Mouse (Mus musculus) Patski (cell line): Measurements from ENCODE around the gene Cars. TPM values are rescaled to one million over a fixed set of nuclear protein-coding genes. Genes with fewer than 3 reads are reported as not detected.

ENCODE experiments used
- ATAC-seq: fragments of 100-300 bp; one replicate; pipeline ENCODE4 v1.8.0; 2021
- CTCF ChIA-PET: fragments of 350-600 bp; sonication (Branson Sonifier 250); formaldehyde crosslinking; loops from one replicate; lab custom pipeline; 2022; ENCODE audit warnings: inconsistent platforms; lab: Charles Lee
- POLR2A ChIA-PET: fragments of 350-600 bp; sonication (Branson Sonifier 250); formaldehyde crosslinking; loops from one replicate; lab custom pipeline; 2022; ENCODE audit warnings: antibody characterized with exemption, inconsistent platforms; lab: Charles Lee
- DNase-seq: peaks from one replicate; pipeline ENCODE4 v3.0.0-alpha.2; 2011; ENCODE audit warnings: low read depth, low spot score
- H3K27me3 ChIP-seq: fragments of 371-371 bp; one replicate; pipeline ENCODE4 v1.5.1; 2021
- CTCF ChIP-seq: fragments of 100-300 bp; IDR thresholded peaks from one replicate; pipeline ENCODE4 v1.5.1; 2021
- in situ Hi-C: fragments of 300-500 bp; cut with MboI; formaldehyde crosslinking; loops from 3 replicates; pipeline ENCODE4 v1.11.1; 2018; ENCODE audit warnings: low pct_unique_long_range_greater_than_20kb, mixed read lengths
- polyA plus RNA-seq: library from polyadenylated mRNA; unstranded; gene quantifications from one replicate; pipeline ENCODE4 v1.2.3, GENCODE M21; 2021

Gene Cars
- polyA plus RNA-seq, 1 experiment from 2014 or later = 81.5 TPM

GRCm38 (mm10) chr7:143624561-143624960, 24.7 kb upstream of the Cars start:
- ATAC-seq (no peak), DNase-seq (no peak)
- ChIA-PET POLR2A (no interaction called here), CTCF (no interaction called here)
- in situ Hi-C loops = no loop called here
- no peaks in the 10 kb centered on the region for H3K27me3 ChIP-seq
- no peak for TF ChIP-seq CTCF

DNA sequence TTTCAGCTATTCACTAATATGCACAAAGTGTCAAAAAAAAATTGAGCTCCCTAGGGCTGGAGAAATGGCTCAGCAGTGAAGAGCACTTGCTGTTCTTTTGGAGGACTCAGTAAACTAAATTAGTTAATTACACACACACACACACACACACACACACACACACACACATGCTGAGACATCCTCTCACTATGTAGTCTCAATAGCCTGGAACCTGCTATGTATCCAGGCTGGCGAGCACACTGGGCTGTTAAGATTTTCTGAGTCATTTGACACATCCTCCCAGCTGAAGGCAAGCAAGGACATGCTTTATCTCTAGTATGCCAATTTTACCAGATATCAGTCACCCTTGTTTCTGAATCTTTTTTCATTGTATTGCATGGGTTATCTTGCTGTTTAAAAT, 21.1 kb upstream of the Cars start:
- DNase-seq (no peak), ATAC-seq (no peak)
- ChIA-PET CTCF (no interaction called here), POLR2A (interaction anchor here (0.7 kb wide), 1 partner anchor 97 kb away, joined by 3 read pairs; no protein-coding TSS in a partner anchor)
- no peak for TF ChIP-seq CTCF
- in situ Hi-C loops = no loop called here
- no peaks in the 10 kb centered on the region for H3K27me3 ChIP-seq

GRCm38 (mm10) chr7:143614404-143615135, 14.7 kb upstream of the Cars start:
- CTCF ChIA-PET = interaction anchor here (1.2 to 1.4 kb wide), 3 partner anchors 13 to 83 kb away, joined by 3 read pairs; no protein-coding TSS in a partner anchor
- H3K27me3 ChIP-seq = no peaks in the 10 kb centered on the region
- POLR2A ChIA-PET = no interaction called here
- in situ Hi-C loops = no loop called here
- TF ChIP-seq CTCF = no peak
- DNase-seq = no peak
- no peak for ATAC-seq

DNA sequence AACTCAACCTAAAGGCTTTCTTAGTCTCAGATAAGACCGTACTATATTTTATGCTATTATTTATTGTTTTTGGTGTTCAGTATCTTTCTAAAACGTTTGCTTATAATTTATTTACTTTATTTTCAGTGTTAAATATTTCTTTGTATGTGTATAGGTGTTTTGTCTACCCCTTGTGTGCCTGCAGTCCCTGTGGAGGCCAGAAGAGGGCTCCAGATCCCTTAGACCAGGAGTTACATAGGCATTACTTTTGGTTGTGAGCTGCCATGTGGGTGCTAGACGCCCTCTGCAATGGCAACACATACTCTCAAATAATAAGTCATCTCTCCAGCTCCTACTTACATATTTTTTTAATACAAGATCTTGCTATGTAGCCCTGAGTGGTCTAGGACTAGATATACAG, 12.3 kb upstream of the Cars start:
- POLR2A ChIA-PET = no interaction called here
- no peak for DNase-seq
- ATAC-seq = no peak

GRCm38 (mm10) chr7:143605321-143605720, 5.4 kb upstream of the Cars start:
- in situ Hi-C loops = no loop called here
- CTCF ChIA-PET = no interaction called here
- no peak for ATAC-seq
- POLR2A ChIA-PET = no interaction called here
- no peaks in the 10 kb centered on the region for H3K27me3 ChIP-seq
- TF ChIP-seq CTCF = no peak
- no peak for DNase-seq

More for the DNA sequence above, 12.3 kb upstream of the Cars start:
- peak; percentile 72 for TF ChIP-seq CTCF
- in situ Hi-C loops = no loop called here
- H3K27me3 ChIP-seq = no peaks in the 10 kb centered on the region
- CTCF ChIA-PET = no interaction called here

GRCm38 (mm10) chr7:143604889-143605288, 5.0 kb upstream of the Cars start:
- no peak for TF ChIP-seq CTCF
- no peak for DNase-seq
- in situ Hi-C loops = no loop called here
- no peak for ATAC-seq
- ChIA-PET POLR2A (interaction anchor here (0.7 kb wide), 1 partner anchor 81 kb away, joined by 7 read pairs; the partner anchor contains the start of gene Tnfrsf23), CTCF (no interaction called here)
- no peaks in the 10 kb centered on the region for H3K27me3 ChIP-seq

GRCm38 (mm10) chr7:143601705-143602104, 1.8 kb upstream of the Cars start:
- in situ Hi-C loops = no loop called here

GRCm38 (mm10) chr7:143600231-143600740, 396 bp upstream of the Cars start:
- POLR2A ChIA-PET = interaction anchor here (1.0 to 1.2 kb wide), 2 partner anchors 15 to 34 kb away, joined by 3 read pairs; no protein-coding TSS in a partner anchor

More at GRCm38 (mm10) chr7:143601705-143602104, 1.8 kb upstream of the Cars start:
- POLR2A ChIA-PET = no interaction called here
- CTCF ChIA-PET = interaction anchor here (1.3 kb wide), 1 partner anchor 9 kb away, joined by 3 read pairs; no protein-coding TSS in a partner anchor
- DNase-seq = no peak
- no peak for TF ChIP-seq CTCF
- no peaks in the 10 kb centered on the region for H3K27me3 ChIP-seq
- no peak for ATAC-seq

GRCm38 (mm10) chr7:143594865-143595264, 5.0 kb downstream of the Cars start:
- DNase-seq = peak; percentile 90
- in situ Hi-C loops = loop anchor here (5.0 kb wide), 1 partner anchor 97 kb away; no protein-coding TSS in a partner anchor
- H3K27me3 ChIP-seq = no peaks in the 10 kb centered on the region
- ATAC-seq = peak; percentile 77
- CTCF ChIA-PET = interaction anchor here (1.4 to 3.7 kb wide), 2 partner anchors 11 to 58 kb away, joined by 3 to 17 read pairs; no protein-coding TSS in a partner anchor
- POLR2A ChIA-PET = no interaction called here
- no peak for TF ChIP-seq CTCF

More at GRCm38 (mm10) chr7:143600231-143600740, 396 bp upstream of the Cars start:
- in situ Hi-C loops = no loop called here
- H3K27me3 ChIP-seq = no peaks in the 10 kb centered on the region
- ATAC-seq = no peak
- DNase-seq = no peak
- CTCF ChIA-PET = no interaction called here
- no peak for TF ChIP-seq CTCF

GRCm38 (mm10) chr7:143592255-143592654, 7.6 kb downstream of the Cars start:
- POLR2A ChIA-PET = interaction anchor here (0.6 kb wide), 1 partner anchor 469 kb away, joined by 5 read pairs; no protein-coding TSS in a partner anchor
- no peak for TF ChIP-seq CTCF
- ATAC-seq (no peak), DNase-seq (no peak)
- H3K27me3 ChIP-seq = no peaks in the 10 kb centered on the region
- in situ Hi-C loops = no loop called here
- CTCF ChIA-PET = no interaction called here

GRCm38 (mm10) chr7:143588006-143588405, 11.9 kb downstream of the Cars start:
- ATAC-seq = no peak
- no peak for DNase-seq
- in situ Hi-C loops = loop anchor here (10.0 kb wide), 1 partner anchor 167 kb away; the partner anchor contains the start of gene Osbpl5
- CTCF ChIA-PET = no interaction called here
- no peak for TF ChIP-seq CTCF
- H3K27me3 ChIP-seq = no peaks in the 10 kb centered on the region
- POLR2A ChIA-PET = no interaction called here
